Comparison of ENCODE assay signal across 8 mouse cellular contexts in the genomic region with DNA sequence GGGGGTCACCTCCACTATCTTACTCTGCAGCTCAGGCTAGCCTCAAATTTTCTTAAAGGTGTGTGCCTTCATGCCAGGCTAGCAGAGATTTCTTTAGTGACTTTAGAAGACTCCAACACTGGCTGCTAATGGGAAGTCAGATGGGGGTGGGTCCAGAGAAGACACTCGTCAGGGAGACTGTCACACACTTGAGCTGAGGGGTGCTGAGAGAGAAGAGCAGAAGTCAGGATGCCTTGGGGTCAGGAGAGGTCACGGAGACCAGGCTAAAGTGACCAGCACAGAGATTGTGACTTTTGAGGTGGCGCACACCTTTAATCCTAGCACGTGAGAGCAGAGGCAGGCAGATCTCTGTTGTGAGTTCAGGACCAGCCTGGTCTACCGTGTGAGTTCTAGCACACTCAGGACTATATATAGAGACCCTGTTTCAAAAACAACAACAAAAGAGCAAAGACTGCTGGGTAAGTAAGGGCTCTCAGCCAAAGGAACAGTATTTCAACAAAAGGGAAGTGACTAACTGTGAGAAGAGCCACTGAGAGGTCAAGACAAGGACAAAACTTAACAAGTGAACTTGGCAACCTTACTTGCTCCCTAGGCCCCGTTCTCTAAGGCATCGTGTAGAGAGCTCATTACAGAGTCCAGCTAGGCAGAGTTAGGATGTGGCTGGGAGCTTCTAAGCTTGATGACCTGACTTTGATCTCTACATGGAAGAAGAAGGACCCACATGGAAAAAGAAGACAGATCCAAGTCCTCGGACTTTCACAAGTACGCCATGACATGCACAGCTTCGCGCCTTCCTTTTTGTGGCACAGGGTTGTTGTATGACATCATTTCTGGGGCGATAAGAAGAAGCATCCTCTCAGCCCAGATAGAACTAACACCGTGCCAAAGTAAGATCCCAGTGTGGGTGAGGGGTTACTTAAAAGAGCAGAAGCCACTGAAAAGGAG. TPM values are rescaled to one million over a fixed set of nuclear protein-coding genes. Genes with fewer than 3 reads are reported as not detected.
A peak's percentile ranks its signal among the peaks of the same experiment; 100 is the strongest.
DNase-seq lines count a peak whose midpoint lies in the region; ATAC-seq lines count a peak whose summit lies in the region.

No protein-coding gene starts in this region.

- H3K36me3 ChIP-seq in hindbrain, embryonic 12.5 days = no peaks in the 10 kb centered on the region
- H3K36me3 ChIP-seq in lung, embryonic 15.5 days = no peaks in the 10 kb centered on the region

- H3K27ac ChIP-seq in hindbrain, embryonic 12.5 days = no peak overlapping the region
- H3K27ac ChIP-seq in lung, embryonic 15.5 days = peak overlapping the region; percentile 30; the same call in 1 of the 2 replicates

- no peak overlapping the region for H3K4me2 ChIP-seq in hindbrain, embryonic 12.5 days (replicated peaks)
- H3K4me2 ChIP-seq in lung, embryonic 15.5 days = peak overlapping the region; percentile 81; the same call in 1 of the 2 replicates

- H3K9me3 ChIP-seq in hindbrain, embryonic 12.5 days (replicated peaks) = no peaks in the 10 kb centered on the region
- H3K9me3 ChIP-seq in lung, embryonic 15.5 days = no peaks in the 10 kb centered on the region

- H3K27me3 ChIP-seq in hindbrain, embryonic 12.5 days = no peaks in the 10 kb centered on the region
- no peaks in the 10 kb centered on the region for H3K27me3 ChIP-seq in lung, embryonic 15.5 days

- H3K4me3 ChIP-seq in hindbrain, embryonic 12.5 days = 0 out of 2 replicates have a peak overlapping the region, but pooled peaks have one; percentile 40
- H3K4me3 ChIP-seq in lung, embryonic 15.5 days = no peak overlapping the region

- 90% methylated on average over 13 of the region's 13 CpGs for WGBS in hindbrain, embryonic 12.5 days
- 73% methylated on average over 13 of the region's 13 CpGs for WGBS in lung, embryonic 15.5 days

- peaks cover 13% of the 10 kb centered on the region for H3K4me1 ChIP-seq in hindbrain, embryonic 12.5 days
- peaks cover 18% of the 10 kb centered on the region for H3K4me1 ChIP-seq in lung, embryonic 15.5 days

- ATAC-seq in hindbrain, embryonic 12.5 days (ENCODE audit: low FRiP score) = no peak
- ATAC-seq in lung, embryonic 15.5 days (ENCODE audit: borderline replicate concordance, extremely low read depth, low FRiP score, low TSS enrichment) = no peak

- H3K9ac ChIP-seq in hindbrain, embryonic 12.5 days = no peak overlapping the region
- no peak overlapping the region for H3K9ac ChIP-seq in lung, embryonic 15.5 days

- peak; percentile 35 to 83 for DNase-seq in adrenal gland, adult (ENCODE audit: inconsistent age in 2 of 2, low spot score in 1 of 2)
- no peak for DNase-seq in adrenal gland, adult 18-20 months (ENCODE audit: low spot score in 2 of 2)
- DNase-seq in CD4-positive helper T cell, adult 2 months (ENCODE audit: low read depth, low spot score) = peak; percentile 67
- DNase-seq in right cerebral cortex, postnatal 14 days = no peak
- DNase-seq in left cerebral cortex, postnatal 14 days (ENCODE audit: low spot score in 2 of 2) = no peak
- no peak for DNase-seq in left cerebral cortex, adult 8-10 months (ENCODE audit: low spot score in 2 of 2)

- intact Hi-C loops in left cerebral cortex, postnatal 14 days (cut with DNase I) = no loop called here

RNA-seq across cellular contexts. Expression of a gene that starts 6.0 kb away (rescaled TPM):
- total RNA-seq in adrenal gland, adult 18-20 months (2021) = under 1 TPM in 1 of 2 experiments, not detected in 1; 0.96 TPM
- 0.86 and 0.98 TPM in 2 replicates for polyA plus RNA-seq in hindbrain, embryonic 12.5 days (2016; fragmentation: Nextera tagmentation; extraction: Ambion mirVana)
- polyA plus RNA-seq in lung, embryonic 15.5 days (2015; fragmentation: Nextera tagmentation; extraction: Ambion mirVana) = 0.59 and 0.79 TPM in 2 replicates
- total RNA-seq in left cerebral cortex, postnatal 14 days (2021) = under 1 TPM in 1 of 2 experiments, not detected in 1; 0.29 TPM
- not detected for total RNA-seq in left cerebral cortex, adult 8-10 months (2022)

RNA-seq across cellular contexts. Expression of a gene that starts 16.4 kb away (rescaled TPM):
- total RNA-seq in adrenal gland, adult 18-20 months (2021) = 100 to 1,000 TPM; 266 to 283 TPM
- 276 and 280 TPM in 2 replicates for polyA plus RNA-seq in hindbrain, embryonic 12.5 days (2016; fragmentation: Nextera tagmentation; extraction: Ambion mirVana)
- 243 and 268 TPM in 2 replicates for polyA plus RNA-seq in lung, embryonic 15.5 days (2015; fragmentation: Nextera tagmentation; extraction: Ambion mirVana)
- total RNA-seq in left cerebral cortex, postnatal 14 days (2021) = 100 to 1,000 TPM; 168 to 192 TPM
- 100 to 1,000 TPM; 253 to 272 (median 266) TPM for total RNA-seq in left cerebral cortex, adult 8-10 months (2022)

RNA-seq across cellular contexts. Expression of a gene that starts 16.6 kb away (rescaled TPM):
- 10 to 100 TPM; 46.5 to 47.2 TPM for total RNA-seq in adrenal gland, adult 18-20 months (2021)
- polyA plus RNA-seq in hindbrain, embryonic 12.5 days (2016; fragmentation: Nextera tagmentation; extraction: Ambion mirVana) = 59.0 and 59.6 TPM in 2 replicates
- polyA plus RNA-seq in lung, embryonic 15.5 days (2015; fragmentation: Nextera tagmentation; extraction: Ambion mirVana) = 56.5 and 58.6 TPM in 2 replicates
- 10 to 100 TPM; 60.8 to 63.3 TPM for total RNA-seq in left cerebral cortex, postnatal 14 days (2021)
- 10 to 100 TPM; 70.4 to 79.1 (median 75.0) TPM for total RNA-seq in left cerebral cortex, adult 8-10 months (2022)

RNA-seq across cellular contexts. Expression of a gene that starts 19.8 kb away (rescaled TPM):
- 10 to 100 TPM; 79.8 to 85.0 TPM for total RNA-seq in adrenal gland, adult 18-20 months (2021)
- polyA plus RNA-seq in hindbrain, embryonic 12.5 days (2016; fragmentation: Nextera tagmentation; extraction: Ambion mirVana) = 106 and 111 TPM in 2 replicates
- 67.1 and 81.7 TPM in 2 replicates for polyA plus RNA-seq in lung, embryonic 15.5 days (2015; fragmentation: Nextera tagmentation; extraction: Ambion mirVana)
- 10 to 100 TPM; 84.0 to 85.4 TPM for total RNA-seq in left cerebral cortex, postnatal 14 days (2021)
- 100 to 1,000 TPM in 2 of 4 experiments, 10 to 100 TPM in 2; 85.6 to 109 (median 94.2) TPM for total RNA-seq in left cerebral cortex, adult 8-10 months (2022)

RNA-seq across cellular contexts. Expression of a gene that starts 39.0 kb away (rescaled TPM):
- 1 to 10 TPM; 1.1 to 4.9 TPM for total RNA-seq in adrenal gland, adult 18-20 months (2021)
- polyA plus RNA-seq in hindbrain, embryonic 12.5 days (2016; fragmentation: Nextera tagmentation; extraction: Ambion mirVana) = not detected in 2 replicates
- not detected in 2 replicates for polyA plus RNA-seq in lung, embryonic 15.5 days (2015; fragmentation: Nextera tagmentation; extraction: Ambion mirVana)
- not detected for total RNA-seq in left cerebral cortex, postnatal 14 days (2021)
- not detected for total RNA-seq in left cerebral cortex, adult 8-10 months (2022)

Comparison
In these comparisons a context has a peak if more than half of its experiments do, and no peak if none do; other contexts are left out.
1. DNase-seq: peak in adrenal gland, adult (2 of 2) and CD4-positive helper T cell, adult 2 months (single experiment); none in adrenal gland, adult 18-20 months (0 of 2), right cerebral cortex, postnatal 14 days (single experiment), left cerebral cortex, postnatal 14 days (0 of 2) and left cerebral cortex, adult 8-10 months (0 of 2).